Mouse (Mus musculus) spleen, postnatal 10 days (tissue): ENCODE results near the gene Ddx59.

Experiments
- DNase-seq, 2 experiments: peaks; one replicate each; pipeline ENCODE4 v3.0.0; 2021 to 2022; ENCODE audit warnings: low spot score in 2 of 2

Gene Ddx59

GRCm38 (mm10) chr1:136414798-136415755, at the start of gene Ddx59:
TSS of gene Ddx59 (plus strand) at chr1:136415271.
- DNase-seq, result peak; percentile 97 to 100

- DNase-seq, result no peak
Observed at GRCm38 (mm10) chr1:136365986-136366385, 49.1 kb upstream of the Ddx59 start.

GRCm38 (mm10) chr1:136379261-136379660, 35.8 kb upstream of the Ddx59 start:
- no peak for DNase-seq

GRCm38 (mm10) chr1:136380161-136380560, 34.9 kb upstream of the Ddx59 start:
- no peak for DNase-seq

GRCm38 (mm10) chr1:136380606-136381005, 34.5 kb upstream of the Ddx59 start:
- no peak for DNase-seq

- DNase-seq, result no peak
Observed at GRCm38 (mm10) chr1:136381169-136381568, 33.9 kb upstream of the Ddx59 start.

GRCm38 (mm10) chr1:136381583-136381982, 33.5 kb upstream of the Ddx59 start:
- DNase-seq, result no peak

- DNase-seq, result no peak
Observed at GRCm38 (mm10) chr1:136386914-136387313, 28.2 kb upstream of the Ddx59 start.

- DNase-seq, result peak in 1 of 2 experiments; percentile 48
Observed at GRCm38 (mm10) chr1:136394506-136394905, 20.6 kb upstream of the Ddx59 start.

GRCm38 (mm10) chr1:136395073-136395472, 20.0 kb upstream of the Ddx59 start:
- no peak for DNase-seq

- no peak for DNase-seq
Observed at GRCm38 (mm10) chr1:136401281-136401680, 13.8 kb upstream of the Ddx59 start.

- DNase-seq, result no peak
Observed at GRCm38 (mm10) chr1:136409631-136410030, 5.4 kb upstream of the Ddx59 start.

GRCm38 (mm10) chr1:136415756-136416126, 670 bp downstream of the Ddx59 start:
- no peak for DNase-seq

- DNase-seq, result no peak
Observed at GRCm38 (mm10) chr1:136418393-136418792, 3.3 kb downstream of the Ddx59 start.

- peak; percentile 72 to 73 for DNase-seq
Observed at GRCm38 (mm10) chr1:136427166-136427969, 12.3 kb downstream of the Ddx59 start.

- peak in 1 of 2 experiments; percentile 12 for DNase-seq
Observed at GRCm38 (mm10) chr1:136428981-136429380, 13.9 kb downstream of the Ddx59 start.

GRCm38 (mm10) chr1:136430126-136430818, 15.2 kb downstream of the Ddx59 start:
- peak; percentile 26 to 27 for DNase-seq

GRCm38 (mm10) chr1:136440741-136441140, 25.7 kb downstream of the Ddx59 start:
- no peak for DNase-seq

- DNase-seq, result no peak
Observed at GRCm38 (mm10) chr1:136442809-136443208, 27.7 kb downstream of the Ddx59 start.

GRCm38 (mm10) chr1:136444555-136445255, 29.6 kb downstream of the Ddx59 start:
- peak in 1 of 2 experiments; percentile 56 for DNase-seq

GRCm38 (mm10) chr1:136446933-136447332, 31.9 kb downstream of the Ddx59 start:
- DNase-seq, result no peak
